Mouse (Mus musculus) stomach, postnatal 0 days (tissue): ENCODE measurements around the gene Krtap9-1.

Experiments
- CTCF ChIP-seq: IDR thresholded peaks from 2 replicates; pipeline ENCODE4 v1.5.1; 2016; ENCODE audit warnings: antibody characterized with exemption, low read depth, mild to moderate bottlenecking, moderate library complexity
- EP300 ChIP-seq: optimal IDR thresholded peaks from 2 replicates; pipeline ENCODE3; 2016; ENCODE audit warnings: antibody characterized with exemption

DNA sequence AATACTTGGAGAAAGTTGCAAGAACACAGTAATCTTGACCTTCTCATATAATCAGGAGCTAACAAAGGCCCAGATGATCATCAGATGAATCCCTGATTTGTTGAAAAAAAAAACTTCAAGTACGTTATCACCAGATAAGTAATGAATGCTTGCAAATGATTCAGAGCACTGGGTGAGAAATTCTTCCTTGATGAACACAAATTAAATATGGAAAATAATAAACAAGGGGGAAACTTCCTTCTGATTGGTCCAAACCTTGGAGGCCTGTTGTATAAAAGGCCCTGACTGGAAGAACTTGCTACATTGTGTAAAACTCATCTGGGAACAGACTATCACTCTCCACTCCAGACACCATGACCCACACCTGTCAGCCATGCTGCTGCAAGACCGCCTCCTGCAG, 34.4 kb downstream of the Krtap9-1 start, which contains the start of gene Krtap31-1:
- no peak for TF ChIP-seq EP300
- no peak for TF ChIP-seq CTCF
